Mouse (Mus musculus): ENCODE measurements at regions not wholly inside any gene's neighbourhood (a gene's known extent, or its start where the extent isn't known, plus 50 kb on each side); places are given as distances from the start of the nearest gene placed in this dataset.

DNA sequence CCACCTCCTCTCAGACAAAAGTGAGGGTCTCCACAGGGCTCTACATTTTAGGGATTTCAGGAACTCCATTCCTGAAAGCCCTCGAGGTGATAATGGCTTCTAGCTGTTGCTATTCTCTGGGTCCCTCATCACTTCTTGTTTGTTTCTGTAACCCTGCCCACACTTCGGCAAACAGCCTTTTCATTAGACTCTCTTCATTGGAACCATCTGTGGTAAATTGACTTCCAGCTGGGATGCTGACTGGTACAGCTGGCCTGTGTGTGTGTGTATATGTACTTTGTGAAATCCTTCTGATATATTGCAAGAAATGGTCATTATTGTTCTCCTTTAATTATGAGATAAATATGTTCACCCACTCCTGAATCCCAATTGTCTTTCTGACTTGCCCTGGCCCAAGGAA, 50.3 kb downstream of the Gm10192 start:
- no peak overlapping the region for H3K27ac ChIP-seq
- no peak overlapping the region for H3K9ac ChIP-seq
- no peaks in the 10 kb centered on the region for H3K36me3 ChIP-seq (replicated peaks)
- H3K27me3 ChIP-seq (replicated peaks) = no peaks in the 10 kb centered on the region
- H3K4me2 ChIP-seq = no peak overlapping the region
- no peak for ATAC-seq (replicated peaks)
- 49% methylated on average over 2 of the region's 2 CpGs for WGBS
- H3K4me1 ChIP-seq = no peaks in the 10 kb centered on the region
- no peak overlapping the region for H3K4me3 ChIP-seq
- H3K9me3 ChIP-seq = no peaks in the 10 kb centered on the region

DNA sequence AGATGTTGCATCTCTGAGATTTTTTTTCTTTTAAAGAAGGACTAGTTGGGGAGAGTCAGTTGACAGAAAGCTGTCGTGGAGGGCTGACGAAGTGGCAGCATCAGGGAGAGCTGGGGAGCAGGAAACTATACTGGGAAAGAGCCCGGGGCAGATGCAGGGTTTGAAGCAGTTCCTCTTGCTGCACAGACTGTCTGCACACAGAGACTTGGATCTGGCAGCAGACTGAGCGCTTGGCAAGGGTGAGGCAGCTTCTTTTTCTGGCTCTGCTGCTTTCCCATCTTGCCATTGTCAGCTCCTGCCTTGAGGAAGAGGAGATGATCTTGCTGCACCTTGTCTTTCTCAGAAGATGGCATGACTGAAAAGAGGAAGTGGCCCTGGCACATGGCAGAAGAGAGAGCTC, 55.2 kb downstream of the Gm10192 start:
- no peak for ATAC-seq (replicated peaks)
- H3K9ac ChIP-seq = no peak overlapping the region
- H3K36me3 ChIP-seq (replicated peaks) = no peaks in the 10 kb centered on the region
- H3K4me2 ChIP-seq = no peak overlapping the region
- no peak overlapping the region for H3K4me3 ChIP-seq
- 75% methylated on average over 4 of the region's 4 CpGs for WGBS
- H3K27me3 ChIP-seq (replicated peaks) = no peaks in the 10 kb centered on the region
- H3K4me1 ChIP-seq = no peaks in the 10 kb centered on the region
- no peak overlapping the region for H3K27ac ChIP-seq
- H3K9me3 ChIP-seq = no peaks in the 10 kb centered on the region

DNA sequence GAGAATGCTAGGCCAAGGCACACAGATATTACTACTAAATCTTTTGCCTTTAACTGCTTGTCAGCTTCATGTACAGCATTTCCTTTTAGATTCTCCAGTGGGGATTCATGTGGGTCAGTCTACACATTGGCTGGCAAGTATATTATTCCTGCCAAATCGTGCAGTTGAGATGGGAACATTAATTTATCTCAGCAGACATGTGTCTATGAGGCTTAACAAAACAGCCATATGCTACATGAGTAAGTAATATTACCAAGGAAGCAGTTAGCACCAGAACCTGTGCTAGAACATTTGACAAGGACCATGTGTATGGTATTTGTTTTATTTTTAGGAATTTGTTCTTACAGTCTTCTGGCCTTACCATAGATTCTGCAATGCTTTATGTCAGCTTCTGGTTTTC, 59.1 kb downstream of the Gm10192 start:
- Histone ChIP-seq H3K27me3 (replicated peaks) (no peaks in the 10 kb centered on the region), H3K27ac (no peak overlapping the region), H3K4me1 (no peaks in the 10 kb centered on the region), H3K9me3 (no peaks in the 10 kb centered on the region), H3K9ac (no peak overlapping the region), H3K36me3 (replicated peaks) (no peaks in the 10 kb centered on the region), H3K4me3 (no peak overlapping the region), H3K4me2 (no peak overlapping the region)
- 72% methylated on average over 1 of the region's 1 CpGs for WGBS
- ATAC-seq (replicated peaks) = no peak

DNA sequence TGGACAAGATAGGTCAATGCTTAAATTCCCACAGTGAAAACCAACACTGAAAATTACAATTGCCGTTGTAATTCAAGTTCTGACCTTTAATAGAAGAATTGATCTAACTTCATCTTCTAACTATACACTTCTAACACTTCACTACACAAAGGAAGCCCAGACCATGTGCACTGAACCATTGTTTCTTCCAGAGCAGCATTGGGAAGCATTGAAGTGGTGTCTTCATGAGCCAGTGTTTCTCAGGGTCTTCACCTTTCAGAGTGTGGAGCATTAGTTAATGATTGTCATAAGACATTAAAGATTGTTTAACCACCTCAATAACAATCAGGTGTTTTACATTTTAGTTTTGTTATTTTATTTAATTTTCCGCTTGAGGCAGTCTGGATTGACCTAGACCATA, 61.0 kb downstream of the Gm10192 start:
- no peak for ATAC-seq (replicated peaks)
- Histone ChIP-seq H3K27me3 (replicated peaks) (no peaks in the 10 kb centered on the region), H3K27ac (no peak overlapping the region), H3K9ac (no peak overlapping the region), H3K4me1 (no peaks in the 10 kb centered on the region), H3K36me3 (replicated peaks) (no peaks in the 10 kb centered on the region), H3K4me3 (no peak overlapping the region), H3K9me3 (no peaks in the 10 kb centered on the region), H3K4me2 (no peak overlapping the region)
- WGBS = 87% methylated on average over 2 of the region's 2 CpGs

DNA sequence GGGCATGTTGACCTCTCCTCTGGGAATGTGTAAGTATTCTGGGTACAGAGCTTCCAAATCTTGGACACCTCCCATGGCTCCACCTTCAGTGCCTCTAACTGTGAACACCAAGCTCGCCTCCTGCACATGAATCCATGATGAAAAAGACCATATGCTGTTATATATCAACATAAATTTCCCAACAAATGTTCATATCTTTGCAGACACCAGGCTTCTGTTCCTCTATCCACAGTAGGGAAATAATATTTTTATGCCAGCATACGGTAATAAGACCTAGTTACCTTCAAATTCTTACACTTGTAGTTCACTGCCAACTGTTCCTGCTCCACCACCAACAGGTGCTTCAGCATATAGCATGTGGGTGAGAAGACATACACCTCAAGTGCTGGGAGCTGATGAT, 63.5 kb downstream of the Gm10192 start:
- no peak for ATAC-seq (replicated peaks)
- Histone ChIP-seq H3K4me1 (no peaks in the 10 kb centered on the region), H3K4me2 (no peak overlapping the region), H3K36me3 (replicated peaks) (no peaks in the 10 kb centered on the region), H3K9me3 (no peaks in the 10 kb centered on the region), H3K27me3 (replicated peaks) (no peaks in the 10 kb centered on the region), H3K4me3 (no peak overlapping the region), H3K9ac (no peak overlapping the region), H3K27ac (no peak overlapping the region)
- WGBS = 92% methylated on average over 2 of the region's 2 CpGs

DNA sequence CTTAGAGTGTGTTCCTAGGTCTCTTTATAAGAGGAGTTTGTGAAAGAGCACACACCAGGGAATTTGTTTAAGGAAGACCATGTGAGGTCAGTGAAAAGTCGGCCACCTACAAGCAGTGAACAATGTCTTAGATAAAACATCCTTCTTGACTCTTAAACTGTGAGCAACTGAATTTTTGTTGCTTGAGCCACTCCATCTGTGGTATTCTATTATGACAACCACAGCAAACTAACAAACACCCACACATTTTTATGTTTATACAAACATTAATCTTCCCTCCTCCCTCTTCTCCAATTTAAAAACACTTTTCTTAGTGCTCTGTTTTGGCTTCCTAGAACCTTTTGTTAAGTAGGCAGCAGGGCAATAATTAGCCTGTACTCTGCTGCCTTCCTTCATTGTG, 66.0 kb downstream of the Gm10192 start:
- Histone ChIP-seq H3K4me3 (no peak overlapping the region), H3K36me3 (replicated peaks) (no peaks in the 10 kb centered on the region), H3K27ac (no peak overlapping the region), H3K4me2 (no peak overlapping the region), H3K4me1 (no peaks in the 10 kb centered on the region), H3K9me3 (no peaks in the 10 kb centered on the region), H3K9ac (no peak overlapping the region), H3K27me3 (replicated peaks) (no peaks in the 10 kb centered on the region)
- no peak for ATAC-seq (replicated peaks)
- WGBS = 87% methylated on average over 1 of the region's 1 CpGs

DNA sequence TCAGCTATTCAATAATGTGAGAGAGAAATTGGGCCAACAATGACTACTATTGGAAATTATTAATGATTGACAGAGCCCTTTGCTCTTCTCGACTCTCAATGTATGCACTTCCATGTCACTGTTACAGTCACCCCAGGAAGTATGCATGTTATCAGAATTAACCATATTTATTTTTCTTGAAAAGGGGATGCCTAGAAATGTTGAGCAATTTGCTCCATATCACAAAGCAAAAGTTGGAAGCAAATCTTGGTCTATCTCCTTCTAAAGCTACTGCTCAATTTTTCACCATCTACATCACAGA, 80.3 kb downstream of the Gm10192 start:
- no peak overlapping the region for H3K4me2 ChIP-seq
- no peaks in the 10 kb centered on the region for H3K36me3 ChIP-seq (replicated peaks)
- no peaks in the 10 kb centered on the region for H3K9me3 ChIP-seq
- no peak overlapping the region for H3K27ac ChIP-seq
- H3K27me3 ChIP-seq (replicated peaks) = no peaks in the 10 kb centered on the region
- no peak overlapping the region for H3K4me3 ChIP-seq
- WGBS = 74% methylated on average over 1 of the region's 1 CpGs
- no peak for ATAC-seq (replicated peaks)
- no peak overlapping the region for H3K9ac ChIP-seq
- H3K4me1 ChIP-seq = no peaks in the 10 kb centered on the region

DNA sequence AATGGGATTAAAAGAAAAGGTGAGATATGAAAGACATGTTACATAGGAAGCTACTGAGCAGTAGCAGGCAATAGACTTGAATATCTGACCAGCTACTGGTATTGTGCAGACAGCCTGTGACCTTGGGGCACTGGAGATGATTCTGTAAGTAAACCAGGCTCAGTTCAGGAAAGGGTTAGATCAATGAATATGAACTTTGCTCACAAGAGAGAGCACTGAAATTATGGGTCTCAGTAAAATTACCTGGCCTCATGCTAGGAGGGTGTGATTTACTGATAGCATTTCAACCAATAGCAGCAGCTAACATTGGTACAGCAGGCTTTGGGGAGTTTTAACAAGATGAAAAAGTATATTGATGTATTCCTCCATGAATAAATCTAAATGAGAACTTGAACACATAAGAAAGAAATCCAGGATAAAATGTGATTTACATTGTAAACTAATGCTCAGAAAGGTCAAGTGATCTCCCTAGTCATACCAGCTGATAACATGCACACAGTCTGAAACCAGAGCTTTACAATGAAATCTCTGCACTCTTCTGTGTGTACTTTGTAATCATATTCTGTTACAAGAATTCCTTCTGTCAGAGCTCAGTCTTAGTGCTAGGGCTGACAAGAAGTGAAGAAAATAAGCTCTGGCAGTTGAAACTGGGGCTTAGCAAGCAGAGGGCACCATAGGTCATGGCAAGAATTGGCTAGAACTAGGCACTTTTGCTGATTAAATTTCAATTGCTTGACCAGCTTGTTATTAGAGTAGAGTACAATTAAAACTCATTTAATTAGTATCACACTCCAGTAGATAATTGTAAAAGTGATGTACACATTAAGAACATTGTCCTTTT, 80.8 kb downstream of the Gm10192 start:
- ATAC-seq (replicated peaks) = no peak
- H3K9me3 ChIP-seq = no peaks in the 10 kb centered on the region
- H3K4me1 ChIP-seq = no peaks in the 10 kb centered on the region
- no peaks in the 10 kb centered on the region for H3K36me3 ChIP-seq (replicated peaks)
- no peak overlapping the region for H3K4me2 ChIP-seq
- H3K9ac ChIP-seq = no peak overlapping the region
- H3K27ac ChIP-seq = no peak overlapping the region
- no peak overlapping the region for H3K4me3 ChIP-seq
- no peaks in the 10 kb centered on the region for H3K27me3 ChIP-seq (replicated peaks)

DNA sequence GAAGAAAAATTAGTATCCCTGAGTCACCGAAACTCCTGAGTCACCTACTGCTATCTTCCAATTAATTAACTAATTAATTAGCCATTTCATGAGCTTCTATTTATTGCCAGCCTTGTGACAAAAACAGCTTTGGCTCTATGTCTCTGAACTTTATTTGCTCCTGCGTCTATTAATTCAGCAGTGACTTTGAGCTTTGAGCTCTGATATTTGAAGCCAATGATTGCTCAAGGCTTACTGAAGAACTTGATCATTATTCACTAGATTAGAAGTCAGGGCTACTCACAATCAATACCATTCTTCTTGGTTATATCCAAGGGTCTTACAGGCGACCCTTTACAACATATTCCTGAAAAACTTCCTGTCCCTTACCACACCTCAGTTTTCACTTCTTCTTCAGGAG, 83.2 kb downstream of the Gm10192 start:
- Histone ChIP-seq H3K4me1 (no peaks in the 10 kb centered on the region), H3K27ac (no peak overlapping the region), H3K27me3 (replicated peaks) (no peaks in the 10 kb centered on the region), H3K4me2 (no peak overlapping the region), H3K9ac (no peak overlapping the region), H3K9me3 (no peaks in the 10 kb centered on the region), H3K36me3 (replicated peaks) (no peaks in the 10 kb centered on the region), H3K4me3 (no peak overlapping the region)
- 83% methylated on average over 3 of the region's 3 CpGs for WGBS
- no peak for ATAC-seq (replicated peaks)

DNA sequence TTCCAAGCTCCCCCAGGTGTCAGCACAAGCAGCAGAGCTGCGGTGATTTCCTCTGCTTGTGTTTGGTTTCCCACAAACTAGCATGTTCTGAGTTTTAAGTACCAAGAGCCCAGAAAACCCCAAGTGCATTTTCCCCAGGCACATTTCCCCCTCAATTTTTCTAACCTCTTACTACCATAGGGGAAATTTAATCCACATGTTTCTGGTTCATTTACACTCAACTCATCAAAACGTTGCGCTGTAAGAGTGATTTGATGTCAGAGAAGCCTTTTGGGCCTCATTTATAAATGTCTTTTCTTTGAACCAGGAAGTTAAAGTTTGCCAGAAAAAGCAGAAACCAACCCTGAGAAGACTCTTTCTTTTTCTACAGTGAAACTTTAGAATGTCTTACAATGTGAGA, 89.4 kb downstream of the Gm10192 start:
- H3K4me2 ChIP-seq = no peak overlapping the region
- H3K4me1 ChIP-seq = no peaks in the 10 kb centered on the region
- no peak overlapping the region for H3K4me3 ChIP-seq
- H3K27me3 ChIP-seq (replicated peaks) = no peaks in the 10 kb centered on the region
- H3K9ac ChIP-seq = no peak overlapping the region
- no peak for ATAC-seq (replicated peaks)
- 94% methylated on average over 3 of the region's 3 CpGs for WGBS
- H3K36me3 ChIP-seq (replicated peaks) = no peaks in the 10 kb centered on the region
- H3K9me3 ChIP-seq = no peaks in the 10 kb centered on the region
- no peak overlapping the region for H3K27ac ChIP-seq

DNA sequence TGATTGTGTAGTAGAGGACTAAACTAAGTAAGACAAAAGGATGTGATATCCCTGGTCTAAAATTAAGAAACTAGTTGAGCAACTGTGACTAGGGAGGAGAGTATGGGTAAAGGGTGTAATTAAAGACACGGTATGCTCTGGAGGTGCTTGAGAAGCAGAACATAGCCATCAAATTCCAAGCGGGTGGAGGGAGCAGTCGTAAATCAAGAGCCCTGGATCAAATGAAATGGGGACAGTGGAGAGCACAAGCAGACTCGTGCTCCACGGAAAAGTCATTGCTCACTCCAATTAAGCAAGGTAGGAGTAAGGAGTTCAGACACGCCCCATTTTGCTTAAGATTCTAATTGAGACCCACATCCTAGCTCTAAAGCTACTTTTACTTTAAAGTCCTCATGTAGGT, 132.2 kb downstream of the Gm10192 start:
- no peaks in the 10 kb centered on the region for H3K27me3 ChIP-seq (replicated peaks)
- H3K4me2 ChIP-seq = no peak overlapping the region
- no peaks in the 10 kb centered on the region for H3K36me3 ChIP-seq (replicated peaks)
- H3K27ac ChIP-seq = no peak overlapping the region
- WGBS = 91% methylated on average over 6 of the region's 6 CpGs
- ATAC-seq (replicated peaks) = no peak
- no peak overlapping the region for H3K4me3 ChIP-seq
- no peaks in the 10 kb centered on the region for H3K9me3 ChIP-seq
- H3K4me1 ChIP-seq = no peaks in the 10 kb centered on the region
- no peak overlapping the region for H3K9ac ChIP-seq

DNA sequence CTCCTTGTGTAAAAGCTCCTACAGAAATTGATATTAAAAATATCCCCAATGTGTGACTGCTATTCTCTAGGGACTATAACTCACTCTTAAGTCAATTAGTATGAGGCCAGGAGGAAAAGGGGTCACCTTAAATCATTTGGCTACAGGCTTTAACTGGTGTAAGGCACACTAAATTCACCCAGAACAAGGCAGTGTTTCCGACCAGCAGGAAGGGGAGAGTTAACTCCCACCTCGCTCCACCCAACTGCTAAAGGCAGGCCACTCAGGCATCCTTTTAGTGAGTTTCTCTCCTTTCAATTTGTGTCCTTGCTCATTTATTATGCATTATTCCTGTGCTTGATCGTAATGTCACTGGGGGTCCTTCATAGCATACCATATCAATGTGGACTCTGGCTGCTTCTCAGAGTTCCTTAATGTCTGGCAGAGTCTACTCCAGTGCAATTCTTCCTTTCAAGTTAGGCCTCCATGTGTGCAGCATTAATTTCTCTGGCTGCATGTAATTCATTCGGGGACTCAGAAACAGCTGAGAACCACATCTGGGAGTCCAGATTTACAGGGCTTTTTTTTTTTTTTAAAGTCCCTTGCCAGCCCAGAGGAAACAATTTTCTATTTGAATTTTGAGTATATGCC, 133.8 kb downstream of the Gm10192 start:
- H3K9me3 ChIP-seq = no peaks in the 10 kb centered on the region
- no peak overlapping the region for H3K9ac ChIP-seq
- no peaks in the 10 kb centered on the region for H3K36me3 ChIP-seq (replicated peaks)
- no peak overlapping the region for H3K27ac ChIP-seq
- no peak overlapping the region for H3K4me3 ChIP-seq
- H3K4me1 ChIP-seq = no peaks in the 10 kb centered on the region
- H3K4me2 ChIP-seq = no peak overlapping the region
- no peaks in the 10 kb centered on the region for H3K27me3 ChIP-seq (replicated peaks)
- 57% methylated on average over 4 of the region's 4 CpGs for WGBS
- 0 out of 2 replicates have a peak, but pooled peaks have one; percentile 48 for ATAC-seq (replicated peaks)

DNA sequence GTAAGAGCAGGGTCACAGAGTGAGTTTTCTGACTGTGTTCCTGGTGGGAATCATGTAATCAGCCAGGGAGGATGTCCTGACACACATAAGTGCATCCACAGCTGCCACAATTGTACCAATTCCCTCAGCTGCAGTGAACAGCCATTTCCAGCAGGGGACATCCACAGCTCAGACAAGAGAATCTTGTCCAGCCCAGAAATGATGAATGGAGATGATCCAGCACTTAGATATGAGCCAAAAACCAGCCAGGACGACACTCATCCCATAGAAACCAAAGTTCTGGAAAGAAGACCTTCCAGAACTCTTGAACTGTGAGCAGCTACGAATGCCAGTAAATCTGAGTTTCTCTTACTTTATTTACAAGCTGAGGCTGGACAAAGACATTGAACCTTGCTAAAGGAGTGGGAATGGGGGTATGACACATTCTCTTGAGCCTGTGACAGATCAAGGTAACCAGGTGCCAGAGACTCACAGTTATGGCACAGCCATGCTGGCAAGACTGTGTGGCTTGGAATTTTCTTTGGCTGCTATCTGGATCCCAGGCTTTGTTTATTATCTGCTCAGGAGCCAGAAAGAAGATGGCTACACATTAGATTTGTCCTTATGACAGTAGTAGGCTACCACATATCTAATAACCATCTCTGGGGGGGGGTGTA, 145.1 kb downstream of the Gm10192 start:
- Histone ChIP-seq H3K27ac (no peak overlapping the region), H3K36me3 (replicated peaks) (no peaks in the 10 kb centered on the region), H3K4me2 (no peak overlapping the region), H3K4me3 (no peak overlapping the region), H3K9ac (no peak overlapping the region), H3K4me1 (no peaks in the 10 kb centered on the region), H3K27me3 (replicated peaks) (no peaks in the 10 kb centered on the region), H3K9me3 (no peaks in the 10 kb centered on the region)
- peak; percentile 86; the same call in 1 of the 2 replicates for ATAC-seq (replicated peaks)
- WGBS = 43% methylated on average over 2 of the region's 2 CpGs
